Mouse (Mus musculus) cerebellum, adult 2 months (tissue): Measurements from ENCODE around the gene Wdr91. TPM values are rescaled to one million over a fixed set of nuclear protein-coding genes. Genes with fewer than 3 reads are reported as not detected.

Experiments
- DNase-seq, 2 experiments: peaks; one replicate each; pipeline ENCODE4 v3.0.0; 2021
- H3K27ac ChIP-seq: fragments of 200-500 bp; 2 replicates; pipeline ENCODE4 v1.5.1; 2012; ENCODE audit warnings: low read length, control low read depth, inconsistent platforms; ENCODE audit not compliant: insufficient read depth
- H3K27me3 ChIP-seq: fragments of 200-500 bp; 2 replicates; pipeline ENCODE4 v1.6.1; 2012; ENCODE audit warnings: inconsistent platforms, mild to moderate bottlenecking, low read length, moderate library complexity; ENCODE audit not compliant: control insufficient read depth, insufficient read depth
- H3K4me1 ChIP-seq: fragments of 200-500 bp; 2 replicates; pipeline ENCODE4 v1.6.1; 2011; ENCODE audit warnings: low read length; ENCODE audit not compliant: control insufficient read depth, insufficient read depth
- H3K4me3 ChIP-seq: fragments of 200-500 bp; replicated peaks from 2 replicates; pipeline ENCODE3; 2011; ENCODE audit warnings: mild to moderate bottlenecking, low read depth, low read length, control low read depth; ENCODE audit not compliant: insufficient read depth
- CTCF ChIP-seq: fragments of 200-500 bp; IDR thresholded peaks from 2 replicates; pipeline ENCODE4 v1.5.1; 2011; ENCODE audit warnings: low read depth, mild to moderate bottlenecking, control low read depth, low read length, moderate library complexity, borderline replicate concordance; ENCODE audit not compliant: insufficient read depth
- POLR2A ChIP-seq: fragments of 200-500 bp; IDR thresholded peaks from 2 replicates; pipeline ENCODE4 v1.6.1; 2011; ENCODE audit warnings: low read length, control low read depth, borderline replicate concordance; ENCODE audit not compliant: insufficient read depth
- WGBS: fragments of 180-500 bp; shearing (Covaris S2); methylation state at CpG from one replicate; pipeline ENCODE4 v1.1.7; 2018; 5-methylcytosine and 5-hydroxymethylcytosine counted together
- polyA plus RNA-seq: library from polyadenylated mRNA; depleted of rRNA; stranded (reverse); fragments of >200 nt; gene quantifications from 2 replicates; pipeline ENCODE4 v1.2.3, GENCODE M21; 2012

The Wdr91 gene
- polyA plus RNA-seq, 1 experiment: 28.0 TPM

- no peak overlapping the region for H3K4me3 ChIP-seq
- H3K27me3 ChIP-seq: no peaks in the 10 kb centered on the region
- 0 out of 2 replicates have a peak, but pooled peaks cover 2% of the 10 kb centered on the region for H3K4me1 ChIP-seq
- TF ChIP-seq POLR2A (no peak), CTCF (no peak)
- DNase-seq: no peak
- 85% methylated on average over 18 of the region's 18 CpGs for WGBS
- H3K27ac ChIP-seq: no peak overlapping the region
Measured at GRCm38 (mm10) chr6:34907696-34908260, 2.9 kb downstream of the Wdr91 start.

GRCm38 (mm10) chr6:34907121-34907614 lies 3.5 kb downstream of the Wdr91 start:
- 69% methylated on average over 2 of the region's 2 CpGs for WGBS
- Histone ChIP-seq H3K27ac (peak overlapping the region; percentile 7), H3K27me3 (no peaks in the 10 kb centered on the region), H3K4me1 (0 out of 2 replicates have a peak, but pooled peaks cover 2% of the 10 kb centered on the region), H3K4me3 (no peak overlapping the region)
- no peak for TF ChIP-seq POLR2A
- no peak for TF ChIP-seq CTCF
- DNase-seq: no peak

- peak overlapping the region; percentile 7 for H3K27ac ChIP-seq
- no peak for DNase-seq
Measured at GRCm38 (mm10) chr6:34906661-34907060, 4.0 kb downstream of the Wdr91 start.

GRCm38 (mm10) chr6:34906125-34906524 lies 4.6 kb downstream of the Wdr91 start:
- 77% methylated on average over 2 of the region's 2 CpGs for WGBS
- H3K4me3 ChIP-seq: no peak overlapping the region
- TF ChIP-seq CTCF (no peak), POLR2A (no peak)
- peaks cover 6% of the 10 kb centered on the region for H3K4me1 ChIP-seq
- H3K27me3 ChIP-seq: no peaks in the 10 kb centered on the region
- DNase-seq: no peak
- H3K27ac ChIP-seq: no peak overlapping the region

More at GRCm38 (mm10) chr6:34906661-34907060, 4.0 kb downstream of the Wdr91 start:
- Histone ChIP-seq H3K27me3 (no peaks in the 10 kb centered on the region), H3K4me3 (no peak overlapping the region), H3K4me1 (0 out of 2 replicates have a peak, but pooled peaks cover 2% of the 10 kb centered on the region)
- TF ChIP-seq CTCF: no peak
- no peak for TF ChIP-seq POLR2A
- 38% methylated on average over 4 of the region's 4 CpGs for WGBS

DNA sequence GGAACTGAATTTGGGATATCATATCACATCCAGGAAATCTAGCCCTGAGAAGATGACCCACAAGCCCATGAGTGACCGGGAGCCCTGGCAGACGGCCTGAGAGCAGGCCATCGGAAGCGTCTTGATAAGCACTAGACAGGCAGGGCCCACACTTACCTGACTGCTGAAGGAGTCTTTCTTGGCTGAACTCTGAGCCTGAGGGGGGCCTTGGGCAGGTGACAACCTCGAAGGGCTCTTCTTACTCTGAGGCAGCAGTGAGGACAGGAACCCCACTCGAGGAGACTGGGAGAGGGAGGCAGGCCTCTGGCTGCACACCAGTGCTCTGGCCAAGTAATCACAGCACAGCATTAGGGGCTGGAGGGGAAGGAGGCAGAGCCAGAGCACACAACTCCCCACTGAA lies 6.3 kb downstream of the Wdr91 start:
- TF ChIP-seq CTCF (no peak), POLR2A (no peak)
- no peak overlapping the region for H3K27ac ChIP-seq
- no peak overlapping the region for H3K4me3 ChIP-seq
- no peak for DNase-seq
- 84% methylated on average over 6 of the region's 6 CpGs for WGBS
- H3K4me1 ChIP-seq: peaks cover 7% of the 10 kb centered on the region
- no peaks in the 10 kb centered on the region for H3K27me3 ChIP-seq

DNA sequence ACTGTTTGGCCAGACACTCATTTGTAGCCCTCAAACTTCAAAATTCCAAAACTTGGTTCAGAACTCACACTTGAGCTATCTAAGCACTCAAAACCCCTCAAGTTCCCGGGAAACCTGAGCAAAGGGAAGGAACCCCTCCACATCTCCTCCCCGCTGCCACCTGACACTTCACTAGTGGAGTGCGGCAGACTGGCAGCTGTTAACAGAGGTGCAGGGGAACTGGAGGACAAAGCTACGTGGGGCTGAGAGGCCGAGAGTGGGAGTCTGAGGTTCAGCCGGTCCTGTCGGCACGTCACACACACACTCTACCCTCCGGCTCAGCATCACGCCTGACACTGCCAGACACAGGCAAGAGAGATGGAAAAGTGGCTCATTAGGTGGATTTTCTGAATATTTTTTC lies 6.8 kb downstream of the Wdr91 start:
- no peaks in the 10 kb centered on the region for H3K27me3 ChIP-seq
- H3K4me3 ChIP-seq: no peak overlapping the region
- TF ChIP-seq POLR2A: no peak
- TF ChIP-seq CTCF: no peak
- H3K27ac ChIP-seq: no peak overlapping the region
- WGBS: 87% methylated on average over 10 of the region's 10 CpGs
- no peak for DNase-seq
- H3K4me1 ChIP-seq: peaks cover 7% of the 10 kb centered on the region

DNA sequence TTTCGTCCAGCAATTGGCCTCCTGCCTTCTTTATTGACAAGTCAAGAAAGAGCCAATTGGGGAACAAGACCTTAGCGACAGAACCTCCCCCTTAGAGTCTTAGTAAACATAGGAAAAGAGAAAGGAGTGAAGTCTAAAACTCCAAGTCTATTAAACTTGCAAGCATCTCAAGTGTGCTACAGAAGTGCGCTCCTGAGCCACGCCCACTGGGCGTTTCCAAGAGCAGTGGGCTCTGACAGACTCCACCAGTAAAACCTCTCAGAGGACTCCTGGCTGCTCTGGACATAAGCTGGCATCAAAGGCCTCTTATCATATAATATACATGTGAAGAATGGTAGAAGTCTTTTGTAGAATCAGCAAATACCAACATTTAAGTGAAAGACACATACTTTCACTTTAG lies 7.2 kb downstream of the Wdr91 start:
- no peak overlapping the region for H3K4me3 ChIP-seq
- WGBS: 92% methylated on average over 5 of the region's 5 CpGs
- TF ChIP-seq CTCF (no peak), POLR2A (no peak)
- peaks cover 7% of the 10 kb centered on the region for H3K4me1 ChIP-seq
- H3K27me3 ChIP-seq: no peaks in the 10 kb centered on the region
- DNase-seq: no peak
- H3K27ac ChIP-seq: no peak overlapping the region

DNA sequence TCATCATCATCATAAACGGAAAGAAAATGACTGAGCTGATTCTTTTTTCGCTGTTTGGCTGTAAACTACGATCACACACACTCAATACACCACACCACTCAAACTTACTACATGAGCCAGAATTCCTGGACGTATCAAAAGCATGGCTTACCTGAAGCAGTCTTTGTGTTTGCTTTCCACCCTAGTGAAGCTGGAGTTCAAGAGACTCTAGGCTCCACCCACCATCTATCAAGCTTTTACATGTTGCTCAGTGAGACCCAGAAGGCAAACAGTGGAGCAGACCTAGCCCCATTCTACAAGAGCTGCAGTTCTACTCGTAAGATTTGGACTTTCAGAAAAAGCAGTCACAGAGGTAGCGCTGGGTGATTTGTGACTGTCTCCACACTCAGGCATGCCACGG lies 8.1 kb downstream of the Wdr91 start:
- Histone ChIP-seq H3K4me1 (peaks cover 7% of the 10 kb centered on the region), H3K27ac (no peak overlapping the region), H3K4me3 (no peak overlapping the region), H3K27me3 (no peaks in the 10 kb centered on the region)
- no peak for DNase-seq
- TF ChIP-seq POLR2A (no peak), CTCF (no peak)
- 94% methylated on average over 7 of the region's 7 CpGs for WGBS
